Mouse (Mus musculus): Measurements from ENCODE around the gene Strip2. TPM values are rescaled to one million over a fixed set of nuclear protein-coding genes. Genes with fewer than 3 reads are reported as not detected.

Gene Strip2
- total RNA-seq, 2 experiments from 2014 or later: 22.3 to 27.2 TPM

GRCm38 (mm10) chr6:29925594-29926219, 8.9 kb downstream of the Strip2 start:
- DNase-seq (ENCODE audit: low spot score in 2 of 2): no peak

- no peak for DNase-seq (ENCODE audit: low spot score in 2 of 2)
These were observed 13.3 kb downstream of the Strip2 start for GRCm38 (mm10) chr6:29930087-29930486.

- DNase-seq (ENCODE audit: low spot score in 2 of 2): peak in 1 of 2 experiments; percentile 22
These were observed 13.9 kb downstream of the Strip2 start for GRCm38 (mm10) chr6:29930665-29931064.

GRCm38 (mm10) chr6:29931181-29931580, 14.4 kb downstream of the Strip2 start:
- DNase-seq (ENCODE audit: low spot score in 2 of 2): no peak

- DNase-seq (ENCODE audit: low spot score in 2 of 2): no peak
These were observed 18.9 kb downstream of the Strip2 start for GRCm38 (mm10) chr6:29935741-29936140.

- no peak for DNase-seq (ENCODE audit: low spot score in 2 of 2)
These were observed 23.6 kb downstream of the Strip2 start for GRCm38 (mm10) chr6:29940428-29940827.

- no peak for DNase-seq (ENCODE audit: low spot score in 2 of 2)
These were observed 24.2 kb downstream of the Strip2 start for GRCm38 (mm10) chr6:29941036-29941435.

GRCm38 (mm10) chr6:29944465-29944864, 27.7 kb downstream of the Strip2 start:
- no peak for DNase-seq (ENCODE audit: low spot score in 2 of 2)

GRCm38 (mm10) chr6:29946568-29946967, 29.8 kb downstream of the Strip2 start:
- peak in 1 of 2 experiments; percentile 34 for DNase-seq (ENCODE audit: low spot score in 2 of 2)

GRCm38 (mm10) chr6:29947823-29948222, 31.0 kb downstream of the Strip2 start:
- no peak for DNase-seq (ENCODE audit: low spot score in 2 of 2)

GRCm38 (mm10) chr6:29956749-29957148, 39.9 kb downstream of the Strip2 start:
- DNase-seq (ENCODE audit: low spot score in 2 of 2): no peak

- DNase-seq (ENCODE audit: low spot score in 2 of 2): no peak
These were observed 41.9 kb downstream of the Strip2 start for GRCm38 (mm10) chr6:29958669-29959068.

- peak; percentile 24 to 40 for DNase-seq (ENCODE audit: low spot score in 2 of 2)
These were observed 44.3 kb downstream of the Strip2 start for GRCm38 (mm10) chr6:29961081-29961480.

GRCm38 (mm10) chr6:29967917-29968316, 51.1 kb downstream of the Strip2 start:
- DNase-seq (ENCODE audit: low spot score in 2 of 2): no peak

GRCm38 (mm10) chr6:29973341-29973740, 56.5 kb downstream of the Strip2 start:
- no peak for DNase-seq (ENCODE audit: low spot score in 2 of 2)

- DNase-seq (ENCODE audit: low spot score in 2 of 2): no peak
These were observed 58.0 kb downstream of the Strip2 start for GRCm38 (mm10) chr6:29974836-29975235.

GRCm38 (mm10) chr6:29980461-29980860, 63.6 kb downstream of the Strip2 start:
- no peak for DNase-seq (ENCODE audit: low spot score in 2 of 2)

- no peak for DNase-seq (ENCODE audit: low spot score in 2 of 2)
These were observed 65.0 kb downstream of the Strip2 start for GRCm38 (mm10) chr6:29981797-29982196.

GRCm38 (mm10) chr6:29985058-29985498, 68.3 kb downstream of the Strip2 start:
- peak; percentile 24 to 46 for DNase-seq (ENCODE audit: low spot score in 2 of 2)

GRCm38 (mm10) chr6:29985504-29985903, 68.7 kb downstream of the Strip2 start:
- no peak for DNase-seq (ENCODE audit: low spot score in 2 of 2)

- no peak for DNase-seq (ENCODE audit: low spot score in 2 of 2)
These were observed 69.2 kb downstream of the Strip2 start for GRCm38 (mm10) chr6:29985986-29986385.

GRCm38 (mm10) chr6:29987246-29987645, 70.4 kb downstream of the Strip2 start:
- DNase-seq (ENCODE audit: low spot score in 2 of 2): no peak

- no peak for DNase-seq (ENCODE audit: low spot score in 2 of 2)
These were observed 81.3 kb downstream of the Strip2 start for GRCm38 (mm10) chr6:29998140-29998539.
